Mouse (Mus musculus) cerebral cortex, adult 2 months (tissue): ENCODE results near the gene Arhgap31.

ENCODE experiments used
- WGBS: fragments of 180-500 bp; shearing (Covaris S2); methylation state at CpG from one replicate; pipeline ENCODE4 v1.1.7; 2018; 5-methylcytosine and 5-hydroxymethylcytosine counted together

The Arhgap31 gene

DNA sequence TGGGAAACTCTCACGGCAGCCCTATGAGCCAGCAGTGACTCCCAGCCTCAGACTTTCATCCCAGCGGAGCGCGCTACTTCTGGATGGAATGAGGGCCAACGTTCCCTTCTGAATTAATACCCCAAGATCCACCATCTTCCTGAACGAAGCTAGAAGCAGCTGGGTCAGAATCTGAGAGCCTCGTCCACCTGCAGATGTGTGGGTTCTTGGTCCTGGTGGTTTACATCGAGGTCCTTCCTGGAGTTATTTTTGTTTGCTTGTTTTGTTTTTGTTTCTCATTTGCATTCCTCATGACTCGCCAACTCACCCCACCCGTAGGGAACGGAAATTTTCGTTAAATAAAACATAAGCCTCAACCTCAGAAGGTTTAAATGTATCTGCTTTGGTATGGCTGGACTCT lies 61.8 kb downstream of the Arhgap31 start:
- 75% methylated on average over 12 of the region's 12 CpGs for whole genome bisulfite sequencing

DNA sequence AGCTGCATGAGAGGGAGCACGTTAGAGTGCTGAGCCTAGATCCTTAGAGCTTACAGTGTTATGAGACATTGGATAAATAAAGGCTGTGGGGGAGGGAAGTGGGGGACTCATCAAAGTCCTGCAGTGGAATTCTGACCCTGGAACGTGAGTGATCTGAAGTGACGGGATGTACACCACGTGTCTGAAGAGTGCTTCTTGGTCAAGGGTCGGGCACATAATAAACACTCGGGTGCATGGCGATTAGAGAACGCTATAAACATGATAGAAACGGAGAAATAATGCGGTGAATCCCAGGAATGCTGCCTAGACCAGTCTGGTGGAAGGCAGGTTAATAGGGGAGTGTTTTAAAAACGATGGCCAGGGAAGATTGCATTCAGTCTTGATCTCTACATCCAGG lies 63.6 kb downstream of the Arhgap31 start:
- WGBS = 76% methylated on average over 11 of the region's 11 CpGs

DNA sequence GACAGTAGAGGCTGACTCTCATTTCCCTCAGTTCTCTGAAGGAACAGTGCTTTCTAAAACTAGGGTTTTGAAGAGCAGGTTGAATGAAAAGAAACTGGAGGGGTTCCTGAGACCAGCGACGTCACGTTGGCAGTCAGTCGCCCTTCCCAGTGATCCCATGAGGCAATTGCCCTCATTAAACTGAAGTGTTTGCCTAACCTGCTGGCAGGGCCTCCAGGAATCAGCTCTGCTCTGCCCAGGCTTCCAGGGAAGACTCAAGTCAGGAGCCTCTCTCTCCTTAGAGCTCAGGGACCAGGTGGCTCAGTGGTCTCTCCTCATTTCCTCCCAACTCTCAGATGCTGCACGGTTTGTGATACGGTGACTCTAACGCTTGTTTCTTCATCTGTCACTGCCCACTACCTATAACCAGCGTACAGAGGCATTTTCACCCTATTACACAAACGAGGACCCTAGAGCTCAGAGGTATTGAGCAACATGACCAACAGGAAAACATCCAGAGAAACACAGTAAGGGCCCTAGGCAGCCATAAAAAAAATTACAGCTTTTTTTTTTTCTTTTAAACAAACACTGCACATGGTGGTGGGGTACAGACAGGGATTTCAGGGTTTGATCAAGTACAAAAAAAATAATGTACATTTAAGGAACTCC lies 64.2 kb downstream of the Arhgap31 start:
- WGBS = 83% methylated on average over 9 of the region's 9 CpGs

DNA sequence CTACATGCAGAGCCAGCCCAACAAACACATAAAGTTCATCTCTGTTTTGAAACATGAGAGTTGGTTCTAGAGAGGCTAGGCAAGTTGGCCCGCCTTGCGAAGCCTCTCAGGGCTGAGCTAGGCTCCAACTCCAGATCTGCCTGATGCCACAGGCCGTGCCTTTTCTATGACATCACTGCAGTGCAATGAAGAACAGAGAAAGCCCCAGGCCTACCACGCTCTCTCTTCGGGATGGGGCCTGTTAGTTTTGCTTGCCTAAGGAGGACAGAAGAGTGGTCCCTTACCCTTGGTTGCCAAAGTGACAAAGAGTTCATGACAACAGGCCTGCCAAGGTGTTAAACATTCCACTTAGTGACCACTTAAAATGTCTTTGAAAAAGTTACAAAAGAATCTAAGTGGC lies 64.9 kb downstream of the Arhgap31 start:
- 81% methylated on average over 5 of the region's 5 CpGs for WGBS

DNA sequence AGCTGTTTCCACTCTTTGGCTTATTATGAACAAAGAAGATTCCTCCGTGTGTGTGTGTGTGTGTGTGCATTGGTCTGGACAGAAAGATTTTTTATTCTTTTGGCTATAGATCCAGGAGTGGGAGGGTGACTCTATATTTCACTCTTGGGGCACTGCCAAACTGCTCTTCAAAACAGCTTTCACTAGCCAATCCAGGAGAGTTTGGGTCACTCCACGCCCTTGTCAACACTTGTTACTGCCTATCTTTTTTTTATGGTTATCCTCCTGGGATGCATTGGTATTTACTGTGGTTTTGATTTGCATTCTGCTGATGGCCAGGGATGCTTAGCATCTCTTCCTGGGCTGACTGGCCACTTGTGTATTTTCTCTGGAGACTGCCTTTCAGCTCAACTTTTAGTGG lies 68.6 kb downstream of the Arhgap31 start:
- 67% methylated on average over 2 of the region's 2 CpGs for WGBS

DNA sequence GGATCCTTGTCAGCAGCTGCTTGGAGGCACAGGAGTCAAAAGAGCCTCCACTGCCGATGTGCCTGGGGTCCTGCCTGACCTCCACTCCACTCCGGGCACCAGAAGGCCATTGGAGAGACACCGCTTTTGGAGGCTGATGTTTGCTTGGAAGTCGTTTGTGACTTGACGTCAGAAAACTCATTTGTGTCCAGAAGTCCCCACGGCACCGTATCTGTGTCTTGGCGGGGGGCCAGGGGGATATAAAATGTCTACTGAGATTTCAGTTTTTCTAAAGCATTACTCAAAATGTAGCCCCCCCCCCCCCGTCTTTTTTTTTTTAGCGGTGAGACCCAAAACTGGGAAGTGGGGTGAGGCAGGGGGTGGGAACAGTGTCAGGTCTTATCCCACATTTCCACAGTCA lies 76.0 kb downstream of the Arhgap31 start:
- WGBS = 55% methylated on average over 10 of the region's 10 CpGs

DNA sequence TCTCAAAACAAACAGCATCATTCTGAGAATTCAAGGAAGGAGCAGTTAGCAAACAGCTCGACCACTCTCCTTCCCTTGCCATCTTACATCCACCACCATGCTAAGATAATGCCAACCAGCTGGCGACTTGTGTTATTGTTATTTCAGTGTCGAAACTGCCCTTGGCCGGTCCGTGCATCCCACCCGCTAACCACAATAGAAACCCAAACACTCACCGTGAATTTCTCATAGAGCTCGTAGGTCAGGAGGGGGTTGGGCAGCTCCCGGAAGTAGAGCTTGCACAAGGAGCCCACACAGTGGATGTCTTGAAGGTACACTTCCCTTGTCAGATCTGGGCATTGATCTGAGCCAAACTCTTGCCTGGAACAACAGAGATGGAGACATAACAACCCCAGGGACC lies 76.4 kb downstream of the Arhgap31 start:
- 65% methylated on average over 9 of the region's 9 CpGs for WGBS

DNA sequence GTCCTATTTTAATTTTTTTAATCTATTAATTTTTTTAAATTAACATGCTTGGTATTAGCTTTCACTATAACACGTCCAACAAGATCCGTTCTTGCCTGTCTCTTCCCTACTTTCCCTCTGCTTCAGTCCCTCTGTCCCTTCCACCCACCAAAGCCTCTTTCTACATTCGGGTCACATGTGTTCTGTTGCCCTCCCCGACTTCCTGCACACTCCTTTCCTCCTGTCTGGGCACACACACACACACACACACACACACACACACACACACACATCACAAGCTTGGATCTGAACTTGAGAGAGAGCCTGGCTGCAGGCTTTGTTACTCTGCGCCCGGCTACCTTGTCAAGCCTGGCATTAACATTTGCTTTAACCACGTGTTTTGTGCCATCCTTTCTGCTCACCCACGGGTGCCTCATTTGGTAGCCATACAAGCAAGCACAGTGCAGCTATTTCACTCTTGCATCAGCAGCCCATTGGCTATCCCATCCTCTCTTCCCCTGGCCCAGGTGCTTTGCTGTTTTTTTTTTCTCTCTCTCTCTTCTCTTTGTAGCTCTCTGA lies 77.2 kb downstream of the Arhgap31 start:
- WGBS = 69% methylated on average over 8 of the region's 8 CpGs

DNA sequence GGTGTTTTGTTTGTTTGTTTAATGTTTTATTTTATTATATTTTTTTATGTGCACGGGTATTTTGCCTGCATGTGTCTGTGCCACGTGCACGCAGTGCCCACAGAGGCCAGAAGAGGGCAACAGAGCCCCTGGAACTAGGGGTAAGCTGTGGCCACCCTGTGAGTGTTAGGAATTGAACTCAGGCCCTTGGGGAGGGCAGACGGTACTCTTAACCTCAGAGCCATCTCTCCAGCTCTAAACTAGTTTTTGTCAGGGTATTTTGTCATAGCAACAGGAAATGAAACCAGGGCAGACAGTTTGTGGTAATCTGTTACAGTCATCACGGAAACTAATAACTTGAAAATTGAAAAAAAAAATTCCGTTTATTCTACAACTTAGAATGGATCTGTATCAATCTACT lies 80.9 kb downstream of the Arhgap31 start:
- WGBS = 65% methylated on average over 6 of the region's 6 CpGs

DNA sequence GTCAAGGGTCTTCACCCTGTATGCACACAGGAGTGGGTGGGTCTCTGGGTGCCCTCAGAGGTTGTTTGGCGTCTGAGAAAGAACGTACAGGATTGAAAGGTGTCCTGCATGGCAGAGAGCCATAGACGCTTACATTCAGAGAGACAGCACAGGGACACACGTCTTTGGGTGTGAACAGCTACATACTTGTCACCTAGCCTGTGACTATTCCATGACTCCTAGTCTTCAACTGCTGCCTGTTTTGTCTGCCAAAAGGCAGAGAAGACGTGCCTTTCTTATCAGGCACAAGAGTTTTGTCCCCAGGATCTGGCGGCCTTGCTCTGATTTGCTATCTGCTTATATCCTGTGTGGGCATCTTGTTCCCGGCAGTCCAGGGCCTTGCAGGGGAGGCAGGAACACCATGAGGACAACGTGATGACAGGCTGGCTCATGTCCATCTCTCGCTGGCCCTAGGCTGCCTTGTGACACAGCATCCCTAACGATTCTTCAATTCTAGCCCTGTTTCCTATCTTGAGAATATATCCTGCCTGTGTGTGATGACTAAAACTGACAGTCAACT lies 87.2 kb downstream of the Arhgap31 start:
- 56% methylated on average over 10 of the region's 10 CpGs for WGBS

DNA sequence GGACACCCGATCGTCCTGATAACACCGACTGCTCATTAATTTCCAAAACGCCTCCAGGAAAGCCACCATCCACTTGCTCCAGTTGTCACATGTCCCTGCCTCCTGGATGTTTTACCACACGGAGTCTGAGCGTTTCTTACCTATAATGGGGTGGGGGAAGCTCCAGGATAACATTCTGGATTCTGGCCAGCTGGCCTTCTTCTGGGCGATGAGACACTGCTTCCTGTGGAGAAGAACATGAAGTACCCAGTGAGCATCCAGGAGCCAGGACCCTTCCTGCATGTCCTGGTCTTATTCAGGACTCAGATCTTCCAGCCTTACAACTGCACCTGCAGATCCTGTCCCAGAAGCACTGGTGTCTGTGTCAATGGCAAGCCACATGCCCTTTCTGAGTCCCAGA lies 87.7 kb downstream of the Arhgap31 start:
- 82% methylated on average over 7 of the region's 7 CpGs for WGBS

DNA sequence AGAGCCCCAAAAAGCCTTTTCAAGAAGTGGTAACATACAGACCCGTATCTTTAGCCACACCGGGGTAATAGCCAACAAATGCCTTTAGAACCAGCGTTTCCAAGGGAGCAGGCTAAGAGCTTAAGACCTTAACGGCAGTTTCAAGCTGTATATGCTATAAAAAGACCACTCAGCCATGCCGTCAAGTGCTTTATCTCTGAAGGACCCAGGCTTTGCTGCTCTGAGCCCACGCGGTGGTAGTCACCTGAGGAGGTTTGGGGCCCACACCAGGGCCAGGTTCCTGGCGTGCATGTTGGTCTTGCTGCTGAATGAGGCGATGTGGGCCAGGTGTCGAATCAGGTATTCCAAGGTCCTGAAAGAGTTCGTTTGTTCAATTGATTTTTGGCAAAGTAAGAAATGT lies 88.8 kb downstream of the Arhgap31 start:
- 90% methylated on average over 11 of the region's 11 CpGs for WGBS

DNA sequence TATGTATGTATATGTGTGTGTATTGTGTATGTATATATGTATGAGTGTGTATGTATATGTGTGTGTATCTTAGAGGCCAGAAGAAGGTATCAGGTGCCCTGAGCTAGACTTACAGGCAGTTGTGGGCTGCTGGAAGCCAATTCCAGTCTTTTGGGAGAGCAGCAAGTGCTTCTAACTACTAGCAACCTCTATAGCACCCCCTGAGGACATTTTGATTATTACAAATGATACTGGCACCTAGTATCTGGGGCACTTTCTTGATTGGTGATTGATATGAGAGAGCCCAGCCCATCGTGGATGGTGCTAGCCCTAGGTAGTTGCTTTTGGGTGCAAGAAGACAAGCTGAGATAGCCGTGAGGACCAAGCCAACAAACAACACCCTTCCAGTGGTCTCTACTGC lies 90.8 kb downstream of the Arhgap31 start:
- WGBS = 70% methylated on average over 2 of the region's 2 CpGs

DNA sequence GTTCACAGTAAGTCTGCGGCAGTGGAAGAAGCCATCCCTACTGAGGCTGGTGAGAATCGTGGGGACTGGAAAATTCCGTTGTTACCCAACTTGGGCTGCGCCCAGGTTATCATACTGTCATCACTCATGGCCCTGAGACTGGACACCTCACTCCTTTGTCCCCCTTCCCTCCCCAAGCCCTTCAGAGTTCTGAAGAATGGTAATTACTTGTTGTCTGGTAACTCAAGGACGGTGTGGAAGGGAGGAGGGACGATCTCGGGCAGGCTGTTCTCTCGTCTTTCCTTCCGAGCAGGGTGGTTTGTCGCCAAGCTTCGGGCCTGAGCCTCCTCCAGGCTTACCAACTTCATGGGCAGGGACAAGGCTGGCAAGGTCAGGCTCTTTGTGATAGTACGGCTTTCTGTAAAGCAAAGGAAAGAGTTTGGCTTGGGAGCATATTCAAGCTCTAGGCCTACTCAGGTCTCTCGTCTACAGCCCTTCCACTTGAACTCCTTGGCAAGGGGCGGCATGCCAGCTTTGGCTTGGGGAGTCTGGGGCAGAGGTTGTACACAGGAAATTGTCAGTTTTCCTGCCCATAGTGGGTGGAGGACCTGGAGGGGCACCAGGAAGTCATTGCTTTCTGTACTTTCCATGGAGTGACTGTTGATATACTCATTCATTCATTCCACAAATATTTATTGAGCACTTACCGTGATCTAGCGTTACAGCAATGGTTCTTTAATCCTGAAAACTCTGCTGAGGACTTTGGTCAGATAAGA lies 92.2 kb downstream of the Arhgap31 start:
- 89% methylated on average over 16 of the region's 16 CpGs for WGBS

DNA sequence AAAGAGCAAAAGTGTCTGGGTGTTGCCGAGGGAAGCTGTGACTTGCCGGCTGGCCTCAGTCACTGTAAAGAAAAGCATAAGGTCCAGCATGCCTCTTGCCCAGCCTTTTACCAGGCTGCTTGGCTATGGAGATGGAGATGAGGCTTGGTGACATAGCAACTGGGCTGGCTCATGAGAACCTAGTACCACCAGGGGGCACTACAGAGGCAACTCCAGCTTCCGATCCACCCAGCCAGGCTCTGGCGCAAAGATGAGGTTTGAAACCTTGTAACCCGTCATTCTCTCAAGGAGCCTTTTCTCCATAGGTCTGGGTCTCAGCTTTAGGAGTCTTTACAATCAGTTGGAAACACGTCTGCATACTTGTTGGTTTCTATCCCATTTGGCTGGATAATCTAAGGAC lies 94.0 kb downstream of the Arhgap31 start:
- WGBS = 17% methylated on average over 6 of the region's 6 CpGs

DNA sequence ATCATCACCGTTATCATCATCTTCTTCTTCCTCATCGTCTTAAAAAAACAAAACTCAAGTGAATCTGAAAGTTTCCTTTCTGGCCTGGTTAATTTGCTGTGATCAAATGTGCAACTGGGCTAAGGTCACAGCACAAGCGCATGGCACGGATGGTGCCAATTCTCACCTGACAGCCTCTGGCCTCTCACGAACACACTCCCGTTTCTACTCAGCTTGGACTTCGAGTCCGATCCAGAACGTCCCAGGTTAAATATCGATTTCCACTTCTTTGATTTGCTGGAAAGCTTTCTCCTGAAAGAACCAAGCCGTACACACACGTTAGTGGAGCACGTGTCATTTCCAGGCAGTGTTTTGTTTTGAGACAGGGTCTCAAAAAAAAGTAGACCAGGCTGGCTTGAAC lies 95.1 kb downstream of the Arhgap31 start:
- WGBS = 95% methylated on average over 13 of the region's 13 CpGs

DNA sequence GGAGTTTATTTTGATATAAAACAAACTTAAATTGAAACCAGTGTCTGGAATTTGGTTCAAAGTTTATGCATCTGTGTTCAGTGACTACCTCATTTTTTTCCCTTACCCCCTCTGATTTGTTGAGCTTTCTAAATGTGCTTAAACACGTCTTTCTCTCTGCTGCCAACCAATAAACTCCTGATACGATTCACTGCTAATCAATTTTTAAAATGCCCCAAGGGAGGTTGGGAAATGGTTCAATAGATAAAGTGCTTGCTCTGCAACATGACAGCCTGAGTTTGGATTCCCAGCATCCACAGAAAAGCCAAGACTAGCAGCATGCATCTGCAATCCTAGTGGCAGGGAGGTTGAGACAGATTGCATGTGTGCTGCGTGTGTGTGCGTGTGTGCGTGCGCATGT lies 99.4 kb downstream of the Arhgap31 start:
- WGBS = 91% methylated on average over 6 of the region's 6 CpGs

DNA sequence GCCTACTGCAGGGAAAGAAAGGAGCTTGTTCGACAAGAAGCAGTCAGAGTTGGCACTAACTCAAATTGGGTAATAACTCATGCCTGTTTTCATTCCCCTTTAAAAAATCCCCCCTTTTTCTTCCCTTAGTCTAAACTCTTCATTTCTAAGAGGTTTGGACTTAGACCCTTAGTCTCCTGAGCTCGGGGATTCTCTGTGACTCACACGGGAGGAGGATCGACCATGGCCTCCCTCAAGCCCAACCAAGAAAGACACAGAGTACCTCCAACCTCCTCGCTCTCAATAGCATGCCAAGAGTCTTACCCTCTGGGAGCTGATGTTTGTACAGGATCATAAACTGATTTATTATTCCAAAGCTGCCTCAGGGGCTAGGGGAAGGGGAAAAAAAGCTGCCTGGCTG lies 100.4 kb downstream of the Arhgap31 start:
- WGBS = 80% methylated on average over 5 of the region's 5 CpGs

DNA sequence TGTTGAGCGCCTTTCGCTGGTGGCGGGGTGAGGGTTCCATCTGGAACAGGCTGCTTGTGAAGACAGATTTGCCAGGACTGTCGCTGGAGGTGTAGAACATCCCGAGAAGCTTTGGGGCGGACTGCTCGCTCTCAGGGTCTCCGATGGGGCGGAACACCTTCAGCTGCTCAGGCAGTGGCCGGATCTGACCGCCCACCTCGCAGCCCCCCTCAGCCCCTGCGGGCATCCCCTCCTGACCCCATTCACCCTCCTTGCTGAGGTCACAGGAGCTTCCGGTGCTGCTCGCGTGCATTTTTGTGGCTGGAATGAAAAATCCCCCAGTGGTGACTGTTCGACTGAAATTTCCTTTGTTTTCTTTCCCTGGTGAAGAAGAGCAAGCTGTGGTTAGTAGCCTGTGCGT lies 104.0 kb downstream of the Arhgap31 start:
- whole genome bisulfite sequencing = 80% methylated on average over 18 of the region's 18 CpGs

DNA sequence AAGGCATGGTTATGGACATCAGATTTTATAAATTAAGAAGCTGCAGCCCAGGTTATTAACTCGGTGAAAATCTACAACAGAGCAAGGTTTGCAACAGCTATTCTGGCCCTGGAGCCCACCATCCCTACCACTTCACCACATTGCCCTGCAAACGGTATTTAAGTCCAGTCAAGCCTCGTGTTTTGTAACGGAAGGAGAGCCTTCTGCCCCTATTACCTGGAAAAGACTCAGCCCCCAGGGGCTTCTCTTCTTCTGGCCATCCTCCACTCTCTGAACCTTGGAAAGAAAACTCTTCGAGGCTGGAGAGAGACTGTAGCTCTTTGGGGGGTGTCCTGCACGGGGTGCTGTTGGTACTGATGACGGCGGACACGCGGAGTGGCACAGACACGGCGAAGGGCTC lies 104.4 kb downstream of the Arhgap31 start:
- 87% methylated on average over 12 of the region's 12 CpGs for WGBS

DNA sequence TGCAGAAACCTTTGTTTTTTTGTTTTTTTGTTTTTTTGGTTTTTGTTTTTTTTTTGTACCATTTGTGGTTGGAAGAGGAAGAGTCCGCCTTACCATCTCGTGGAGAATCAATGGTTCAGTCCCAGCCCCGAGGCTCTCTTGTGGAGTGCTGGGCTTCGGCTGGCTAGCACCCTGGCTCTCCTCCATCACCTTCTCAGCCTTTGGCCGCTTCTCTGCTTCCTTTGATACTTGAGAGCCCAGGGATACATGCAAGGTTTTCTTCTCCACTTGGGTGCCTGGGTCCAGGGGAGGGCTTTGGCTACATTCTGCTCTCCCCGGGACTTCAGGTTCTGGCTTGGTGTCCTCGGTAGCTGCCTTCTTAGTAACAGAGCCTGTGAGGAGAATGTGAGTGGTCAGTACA lies 106.6 kb downstream of the Arhgap31 start:
- WGBS = 86% methylated on average over 7 of the region's 7 CpGs

DNA sequence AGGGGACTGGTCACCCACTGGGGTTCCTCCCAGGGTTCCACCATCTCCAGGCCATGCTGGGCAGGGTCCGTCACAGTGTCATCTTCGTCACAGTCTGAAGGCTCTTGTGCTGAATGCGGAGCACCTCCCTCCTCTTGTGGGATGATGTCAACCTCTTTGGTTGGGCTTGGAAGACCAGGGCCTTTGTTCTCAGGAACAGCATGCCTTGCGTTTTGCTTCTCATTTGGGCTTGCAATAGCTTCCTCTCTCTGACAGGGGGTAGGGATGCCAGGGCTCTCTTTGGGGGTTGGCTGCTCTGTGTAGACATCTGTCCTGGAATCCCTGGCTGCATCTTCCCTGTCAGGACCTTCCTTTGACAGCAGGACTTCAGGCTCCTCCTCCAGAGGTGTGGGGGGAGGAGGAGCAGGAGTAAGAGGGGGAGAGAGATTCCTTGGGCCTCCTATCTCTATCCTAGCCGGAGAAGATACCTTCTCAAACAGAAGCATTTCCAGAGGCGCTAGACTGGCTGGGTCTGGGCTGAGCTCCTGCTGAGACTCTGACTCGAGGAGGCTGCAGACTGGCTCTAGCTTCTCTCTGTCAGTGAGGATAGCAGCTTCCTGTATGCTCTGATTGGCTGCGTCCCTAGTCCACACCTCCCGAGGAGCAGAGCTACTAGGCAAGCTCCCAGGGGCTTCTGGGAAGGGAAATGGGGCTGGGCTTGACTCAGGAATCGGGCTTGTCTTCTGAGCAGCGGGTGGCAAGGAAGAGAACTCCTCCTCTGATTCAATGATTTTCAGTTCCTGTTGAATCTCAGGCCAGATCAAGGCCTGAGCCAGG lies 109.9 kb downstream of the Arhgap31 start:
- WGBS = 62% methylated on average over 11 of the region's 11 CpGs
